Mouse (Mus musculus) ES-E14 (cell line): Measurements from ENCODE around the gene Epha4. TPM values are rescaled to one million over a fixed set of nuclear protein-coding genes. Genes with fewer than 3 reads are reported as not detected.

ENCODE experiments used
- DNase-seq: peaks from one replicate; pipeline ENCODE4 v3.0.0-alpha.2; 2013; ENCODE audit warnings: low read depth, low spot score
- H3K27ac ChIP-seq: 2 replicates; pipeline ENCODE4 v1.5.1; 2012; ENCODE audit warnings: low read depth, mild to moderate bottlenecking, low read length, moderate library complexity, mixed read lengths; ENCODE audit not compliant: poor library complexity, insufficient read depth, severe bottlenecking
- H3K36me3 ChIP-seq: 2 replicates; pipeline ENCODE4 v1.6.1; 2012; ENCODE audit warnings: mild to moderate bottlenecking, low read length, moderate library complexity, mixed read lengths; ENCODE audit not compliant: control insufficient read depth, poor library complexity, insufficient read depth, severe bottlenecking
- H3K4me1 ChIP-seq, 2 experiments: fragments of 150-350 bp in 1 of 2; sonication (generic) in 1 of 2; 2 replicates each; pipeline ENCODE4 v1.6.1; 2012; ENCODE audit warnings: low read length in 2 of 2, mild to moderate bottlenecking in 1 of 2, mixed read lengths in 1 of 2; ENCODE audit not compliant: control insufficient read depth in 2 of 2, insufficient read depth in 2 of 2, poor library complexity in 1 of 2
- H3K4me3 ChIP-seq, 2 experiments: fragments of 150-350 bp in 1 of 2; sonication (generic) in 1 of 2; 2 replicates each; pipeline ENCODE4 v1.5.1; 2012; ENCODE audit warnings: low read length in 2 of 2, low read depth in 1 of 2, mild to moderate bottlenecking in 1 of 2, mixed read lengths in 1 of 2; ENCODE audit not compliant: insufficient read depth in 1 of 2, poor library complexity in 1 of 2, severe bottlenecking in 1 of 2
- H3K9ac ChIP-seq: 2 replicates; pipeline ENCODE4 v1.6.1; 2012; ENCODE audit warnings: low read depth, mild to moderate bottlenecking, low read length, mixed read lengths; ENCODE audit not compliant: poor library complexity, insufficient read depth, severe bottlenecking
- H3K9me3 ChIP-seq: fragments of 150-350 bp; sonication (generic); 2 replicates; pipeline ENCODE4 v1.6.1; 2012; ENCODE audit warnings: low read depth, mild to moderate bottlenecking, low read length; ENCODE audit not compliant: control insufficient read depth, insufficient read depth
- CHD2 ChIP-seq: IDR thresholded peaks from 2 replicates; pipeline ENCODE4 v1.6.1; 2014; ENCODE audit warnings: mild to moderate bottlenecking, low read depth, low read length, inconsistent platforms
- HCFC1 ChIP-seq: IDR thresholded peaks from 2 replicates; pipeline ENCODE4 v1.6.1; 2012; ENCODE audit warnings: low read length, inconsistent platforms, borderline replicate concordance; ENCODE audit not compliant: insufficient read depth
- MAFK ChIP-seq: IDR thresholded peaks from 2 replicates; pipeline ENCODE4 v1.6.1; 2014; ENCODE audit warnings: mild to moderate bottlenecking, low read depth, low read length, inconsistent platforms; ENCODE audit not compliant: insufficient read depth
- ZC3H11A ChIP-seq: IDR thresholded peaks from 2 replicates; pipeline ENCODE4 v1.6.1; 2012; ENCODE audit warnings: low read depth, mild to moderate bottlenecking, inconsistent platforms, low read length, borderline replicate concordance
- ZNF384 ChIP-seq: IDR thresholded peaks from 2 replicates; pipeline ENCODE4 v1.6.1; 2012; ENCODE audit warnings: low read depth, low read length, inconsistent platforms
- in situ Hi-C, 2 experiments: fragments of 600-800 bp; cut with MboI; formaldehyde crosslinking; loops; one replicate each; pipeline ENCODE4 v1.15.1; 2025; ENCODE audit warnings: low sequenced_read_pairs in 2 of 2, inconsistent platforms in 1 of 2; ENCODE audit not compliant: unreplicated experiment in 2 of 2
- total RNA-seq: library from RNA; depleted of rRNA; stranded (reverse); fragments of 300-350 nt; gene quantifications from 2 replicates; pipeline ENCODE4 v1.2.3, GENCODE M21; 2012

Epha4 gene
- total RNA-seq, 1 experiment, result 99.7 TPM

- DNase-seq, result no peak
- H3K9ac ChIP-seq, result no peak overlapping the region
- H3K4me3 ChIP-seq, result no peak overlapping the region
- peaks cover 3% of the 10 kb centered on the region; the same call in 1 of the 2 replicates for H3K36me3 ChIP-seq
- TF ChIP-seq ZNF384 (no peak), HCFC1 (no peak), CHD2 (no peak), MAFK (no peak), ZC3H11A (no peak)
- in situ Hi-C loops, result no loop called here
- peaks cover 12 to 21% of the 10 kb centered on the region in 2 experiments for H3K4me1 ChIP-seq
- H3K27ac ChIP-seq, result no peak overlapping the region
- H3K9me3 ChIP-seq, result no peaks in the 10 kb centered on the region
These were observed 75.4 kb downstream of the Epha4 start for GRCm38 (mm10) chr1:77439383-77440074.

GRCm38 (mm10) chr1:77438639-77439038 lies 76.2 kb downstream of the Epha4 start:
- in situ Hi-C loops, result no loop called here
- peaks cover 2% of the 10 kb centered on the region; the same call in 1 of the 2 replicates for H3K36me3 ChIP-seq
- TF ChIP-seq MAFK, result no peak
- TF ChIP-seq ZC3H11A, result no peak
- no peak for TF ChIP-seq HCFC1
- TF ChIP-seq CHD2, result no peak
- TF ChIP-seq ZNF384, result no peak
- no peak for DNase-seq
- H3K27ac ChIP-seq, result no peak overlapping the region
- H3K9ac ChIP-seq, result no peak overlapping the region
- no peak overlapping the region for H3K4me3 ChIP-seq
- no peaks in the 10 kb centered on the region for H3K9me3 ChIP-seq
- H3K4me1 ChIP-seq, result peaks cover 10 to 21% of the 10 kb centered on the region in 2 experiments

DNA sequence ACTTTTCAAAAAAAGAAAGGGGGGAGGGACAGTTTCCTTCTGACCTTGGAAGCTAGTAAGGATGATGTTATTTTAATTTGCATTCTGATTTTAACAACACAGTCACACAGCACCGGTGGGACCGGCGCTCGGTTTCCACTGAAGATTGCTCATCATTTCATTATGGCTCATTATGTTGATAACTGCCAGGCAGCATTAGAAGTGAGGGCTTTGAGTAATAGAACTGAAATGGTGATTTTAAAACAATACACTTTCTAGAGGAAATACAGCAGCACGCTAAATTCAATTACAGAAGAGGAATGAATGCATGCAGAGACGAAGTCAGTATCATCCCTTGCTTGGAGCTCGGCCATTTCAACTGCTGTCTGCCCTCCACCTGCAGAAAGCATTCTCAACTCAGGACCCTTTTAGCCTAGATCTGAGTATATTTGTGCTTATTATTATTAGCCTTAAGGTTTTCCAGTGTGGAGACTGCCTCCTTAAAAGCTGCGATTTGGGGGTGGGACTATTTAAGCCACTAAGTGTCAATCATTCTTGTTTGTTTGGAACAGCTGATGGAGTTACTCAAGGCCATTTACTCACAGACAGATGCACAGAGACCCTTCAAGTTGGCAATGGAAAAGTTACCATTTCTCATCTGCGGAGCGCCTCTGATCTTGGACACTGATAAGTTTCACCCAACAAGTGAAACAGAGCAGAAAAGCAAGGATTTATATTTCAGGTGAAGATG lies 76.8 kb downstream of the Epha4 start:
- Histone ChIP-seq H3K4me3 (no peak overlapping the region), H3K4me1 (peaks cover 10 to 21% of the 10 kb centered on the region in 2 experiments), H3K9ac (no peak overlapping the region), H3K27ac (no peak overlapping the region), H3K36me3 (no peaks in the 10 kb centered on the region), H3K9me3 (no peaks in the 10 kb centered on the region)
- no peak for DNase-seq
- in situ Hi-C loops, result no loop called here
- no peak for TF ChIP-seq CHD2
- TF ChIP-seq MAFK, result no peak
- no peak for TF ChIP-seq HCFC1
- no peak for TF ChIP-seq ZNF384

- in situ Hi-C loops, result no loop called here
- no peak for TF ChIP-seq CHD2
- no peak for TF ChIP-seq MAFK
- TF ChIP-seq ZC3H11A, result no peak
- TF ChIP-seq HCFC1, result no peak
- no peak for TF ChIP-seq ZNF384
These were observed 79.8 kb downstream of the Epha4 start for GRCm38 (mm10) chr1:77435045-77435444.

More at GRCm38 (mm10) chr1:77435045-77435444, 79.8 kb downstream of the Epha4 start:
- H3K9me3 ChIP-seq, result no peaks in the 10 kb centered on the region
- H3K9ac ChIP-seq, result no peak overlapping the region
- H3K4me1 ChIP-seq, result peaks cover 2 to 11% of the 10 kb centered on the region in 2 experiments; a peak in 3 of 4 replicates
- no peak for DNase-seq
- H3K36me3 ChIP-seq, result no peaks in the 10 kb centered on the region; the same call in 1 of the 2 replicates
- H3K27ac ChIP-seq, result no peak overlapping the region
- H3K4me3 ChIP-seq, result no peak overlapping the region
